Mouse (Mus musculus) lung, embryonic 15.5 days (tissue): ENCODE measurements around the gene Peak1. TPM values are rescaled to one million over a fixed set of nuclear protein-coding genes. Genes with fewer than 3 reads are reported as not detected.

Experiments
- ATAC-seq: fragments of 200-750 bp; cut with Nextera tagmentation; 2 replicates; pipeline ENCODE4 v1.8.0; 2017; ENCODE audit warnings: moderate number of reproducible peaks, borderline replicate concordance; ENCODE audit not compliant: low FRiP score, low TSS enrichment; ENCODE audit errors: extremely low read depth
- H3K27ac ChIP-seq: fragments of 300-500 bp; sonication (generic); 2 replicates; pipeline ENCODE4 v1.5.1; 2015; ENCODE audit warnings: moderate library complexity, mild to moderate bottlenecking, inconsistent platforms
- H3K27me3 ChIP-seq: fragments of 300-500 bp; sonication (generic); 2 replicates; pipeline ENCODE4 v1.6.1; 2015; ENCODE audit warnings: inconsistent platforms
- H3K36me3 ChIP-seq: fragments of 300-500 bp; sonication (generic); 2 replicates; pipeline ENCODE4 v1.6.1; 2015; ENCODE audit warnings: inconsistent platforms
- H3K4me1 ChIP-seq: fragments of 300-500 bp; sonication (generic); 2 replicates; pipeline ENCODE4 v1.6.1; 2015; ENCODE audit warnings: inconsistent platforms
- H3K4me2 ChIP-seq: fragments of 300-500 bp; sonication (generic); 2 replicates; pipeline ENCODE4 v1.6.1; 2015; ENCODE audit warnings: inconsistent platforms, mild to moderate bottlenecking, moderate library complexity
- H3K4me3 ChIP-seq: fragments of 300-500 bp; sonication (generic); 2 replicates; pipeline ENCODE4 v1.5.1; 2015; ENCODE audit warnings: mild to moderate bottlenecking, inconsistent platforms
- H3K9ac ChIP-seq: fragments of 300-500 bp; sonication (generic); 2 replicates; pipeline ENCODE4 v1.6.1; 2015; ENCODE audit warnings: inconsistent platforms
- H3K9me3 ChIP-seq: fragments of 300-500 bp; sonication (generic); 2 replicates; pipeline ENCODE4 v1.6.1; 2016; ENCODE audit warnings: inconsistent platforms
- WGBS: fragments of 180-500 bp; shearing (Covaris S2); methylation state at CpG from one replicate; pipeline ENCODE4 v1.1.7; 2015; 5-methylcytosine and 5-hydroxymethylcytosine counted together
- polyA plus RNA-seq: library from polyadenylated mRNA; unstranded; fragments of >200 nt; fragmentation: Nextera tagmentation; extraction: Ambion mirVana; gene quantifications from 2 replicates; pipeline ENCODE4 v1.2.1, GENCODE M21; 2015

Peak1 gene
- polyA plus RNA-seq, 1 experiment from 2014 or later: 28.7 TPM

- no peaks in the 10 kb centered on the region for H3K4me1 ChIP-seq
- H3K4me2 ChIP-seq: no peak overlapping the region
- no peaks in the 10 kb centered on the region for H3K9me3 ChIP-seq
- H3K36me3 ChIP-seq: no peaks in the 10 kb centered on the region
- H3K27ac ChIP-seq: no peak overlapping the region
- H3K4me3 ChIP-seq: no peak overlapping the region
- WGBS: 41% methylated on average over 1 of the region's 1 CpGs
- H3K9ac ChIP-seq: no peak overlapping the region
- no peaks in the 10 kb centered on the region for H3K27me3 ChIP-seq
- ATAC-seq: no peak
Measured at GRCm38 (mm10) chr9:56339426-56340195, 78.3 kb downstream of the Peak1 start.

GRCm38 (mm10) chr9:56334363-56334762 lies 83.5 kb downstream of the Peak1 start:
- ATAC-seq: no peak
- Histone ChIP-seq H3K27ac (no peak overlapping the region), H3K4me3 (no peak overlapping the region), H3K4me1 (no peaks in the 10 kb centered on the region), H3K36me3 (no peaks in the 10 kb centered on the region), H3K27me3 (no peaks in the 10 kb centered on the region), H3K9ac (no peak overlapping the region), H3K4me2 (no peak overlapping the region), H3K9me3 (no peaks in the 10 kb centered on the region)
- 81% methylated on average over 12 of the region's 12 CpGs for WGBS

- no peak overlapping the region for H3K4me2 ChIP-seq
- H3K4me3 ChIP-seq: no peak overlapping the region
- H3K4me1 ChIP-seq: no peaks in the 10 kb centered on the region
- H3K36me3 ChIP-seq: no peaks in the 10 kb centered on the region
- no peak overlapping the region for H3K9ac ChIP-seq
- no peaks in the 10 kb centered on the region for H3K9me3 ChIP-seq
- ATAC-seq: no peak
- H3K27ac ChIP-seq: no peak overlapping the region
- no peaks in the 10 kb centered on the region for H3K27me3 ChIP-seq
Measured at GRCm38 (mm10) chr9:56332774-56333173, 85.1 kb downstream of the Peak1 start.

GRCm38 (mm10) chr9:56326511-56327005 lies 91.3 kb downstream of the Peak1 start:
- H3K9ac ChIP-seq: no peak overlapping the region
- no peak overlapping the region for H3K4me3 ChIP-seq
- 82% methylated on average over 8 of the region's 8 CpGs for WGBS
- no peak overlapping the region for H3K27ac ChIP-seq
- no peaks in the 10 kb centered on the region for H3K36me3 ChIP-seq
- H3K4me1 ChIP-seq: peaks cover 17% of the 10 kb centered on the region
- H3K9me3 ChIP-seq: no peaks in the 10 kb centered on the region
- no peaks in the 10 kb centered on the region for H3K27me3 ChIP-seq
- ATAC-seq: no peak
- no peak overlapping the region for H3K4me2 ChIP-seq

- Histone ChIP-seq H3K9ac (no peak overlapping the region), H3K4me1 (peaks cover 17% of the 10 kb centered on the region), H3K27ac (no peak overlapping the region), H3K4me3 (no peak overlapping the region), H3K9me3 (no peaks in the 10 kb centered on the region), H3K36me3 (no peaks in the 10 kb centered on the region), H3K27me3 (no peaks in the 10 kb centered on the region), H3K4me2 (no peak overlapping the region)
- WGBS: 81% methylated on average over 5 of the region's 5 CpGs
- ATAC-seq: no peak
Measured at GRCm38 (mm10) chr9:56325725-56326124, 92.1 kb downstream of the Peak1 start.

- no peaks in the 10 kb centered on the region for H3K36me3 ChIP-seq
- peak overlapping the region; percentile 25 for H3K4me3 ChIP-seq
- H3K27ac ChIP-seq: peak overlapping the region; percentile 76
- H3K4me1 ChIP-seq: peaks cover 17% of the 10 kb centered on the region
- peak overlapping the region; percentile 49 for H3K4me2 ChIP-seq
- H3K27me3 ChIP-seq: no peaks in the 10 kb centered on the region
- H3K9me3 ChIP-seq: no peaks in the 10 kb centered on the region
- no peak; the same call in 1 of the 2 replicates for ATAC-seq
- WGBS: 26% methylated on average over 16 of the region's 16 CpGs
- H3K9ac ChIP-seq: 0 out of 2 replicates have a peak overlapping the region, but pooled peaks have one; percentile 27
Measured at GRCm38 (mm10) chr9:56324576-56325355, 93.1 kb downstream of the Peak1 start.

- Histone ChIP-seq H3K27me3 (no peaks in the 10 kb centered on the region), H3K4me2 (no peak overlapping the region)
- 72% methylated on average over 2 of the region's 2 CpGs for WGBS
Measured at GRCm38 (mm10) chr9:56321291-56321690, 96.6 kb downstream of the Peak1 start.

GRCm38 (mm10) chr9:56314326-56314725 lies 103.5 kb downstream of the Peak1 start:
- Histone ChIP-seq H3K4me3 (no peak overlapping the region), H3K4me1 (peaks cover 3% of the 10 kb centered on the region; the same call in 1 of the 2 replicates), H3K9ac (no peak overlapping the region), H3K4me2 (no peak overlapping the region), H3K9me3 (peaks cover 4% of the 10 kb centered on the region; the same call in 1 of the 2 replicates), H3K27me3 (no peaks in the 10 kb centered on the region), H3K36me3 (peaks cover 5% of the 10 kb centered on the region; the same call in 1 of the 2 replicates), H3K27ac (no peak overlapping the region)
- ATAC-seq: no peak
- WGBS: 86% methylated on average over 3 of the region's 3 CpGs

More at GRCm38 (mm10) chr9:56321291-56321690, 96.6 kb downstream of the Peak1 start:
- Histone ChIP-seq H3K9ac (no peak overlapping the region), H3K36me3 (peaks cover 5% of the 10 kb centered on the region; the same call in 1 of the 2 replicates), H3K27ac (no peak overlapping the region), H3K9me3 (peaks cover 4% of the 10 kb centered on the region; the same call in 1 of the 2 replicates), H3K4me1 (peaks cover 14% of the 10 kb centered on the region), H3K4me3 (no peak overlapping the region)
- no peak for ATAC-seq

GRCm38 (mm10) chr9:56309079-56309478 lies 108.8 kb downstream of the Peak1 start:
- Histone ChIP-seq H3K4me1 (peaks cover 3% of the 10 kb centered on the region; the same call in 1 of the 2 replicates), H3K9me3 (no peaks in the 10 kb centered on the region), H3K4me3 (no peak overlapping the region), H3K9ac (no peak overlapping the region), H3K27ac (no peak overlapping the region), H3K4me2 (no peak overlapping the region), H3K36me3 (no peaks in the 10 kb centered on the region), H3K27me3 (no peaks in the 10 kb centered on the region)
- WGBS: 44% methylated on average over 2 of the region's 2 CpGs
- no peak for ATAC-seq

- no peak overlapping the region for H3K4me2 ChIP-seq
- no peak for ATAC-seq
- H3K9ac ChIP-seq: no peak overlapping the region
- 78% methylated on average over 2 of the region's 2 CpGs for WGBS
- H3K27me3 ChIP-seq: no peaks in the 10 kb centered on the region
- no peak overlapping the region for H3K4me3 ChIP-seq
- no peak overlapping the region for H3K27ac ChIP-seq
- no peaks in the 10 kb centered on the region for H3K4me1 ChIP-seq
- H3K9me3 ChIP-seq: no peaks in the 10 kb centered on the region
- H3K36me3 ChIP-seq: no peaks in the 10 kb centered on the region
Measured at GRCm38 (mm10) chr9:56304526-56304925, 113.3 kb downstream of the Peak1 start.

GRCm38 (mm10) chr9:56302921-56303465 lies 114.9 kb downstream of the Peak1 start:
- ATAC-seq: no peak
- H3K4me3 ChIP-seq: no peak overlapping the region
- H3K9me3 ChIP-seq: no peaks in the 10 kb centered on the region
- no peaks in the 10 kb centered on the region for H3K4me1 ChIP-seq
- no peaks in the 10 kb centered on the region for H3K36me3 ChIP-seq
- H3K27me3 ChIP-seq: no peaks in the 10 kb centered on the region
- no peak overlapping the region for H3K9ac ChIP-seq
- peak overlapping the region; percentile 24; the same call in 1 of the 2 replicates for H3K27ac ChIP-seq
- no peak overlapping the region for H3K4me2 ChIP-seq
- 33% methylated on average over 3 of the region's 3 CpGs for WGBS
